Mouse (Mus musculus) liver, postnatal 0 days (tissue): ENCODE data around the gene Phpt1. TPM values are rescaled to one million over a fixed set of nuclear protein-coding genes. Genes with fewer than 3 reads are reported as not detected.
A peak's percentile ranks its signal among the peaks of the same experiment; 100 is the strongest.

Experiments
- ATAC-seq: fragments of 200-750 bp; cut with Nextera tagmentation; 2 replicates; pipeline ENCODE4 v1.8.0; 2017; ENCODE audit warnings: mild to moderate bottlenecking, moderate library complexity
- DNase-seq: peaks from one replicate; pipeline ENCODE4 v3.0.0-alpha.2; 2016
- H3K27ac ChIP-seq: fragments of 300-500 bp; sonication (generic); 2 replicates; pipeline ENCODE4 v1.5.1; 2014; ENCODE audit warnings: antibody characterized with exemption, moderate library complexity, mild to moderate bottlenecking, low read depth
- H3K27me3 ChIP-seq: fragments of 300-500 bp; sonication (generic); 2 replicates; pipeline ENCODE4 v1.6.1; 2014; ENCODE audit warnings: low read length, control low read depth, mixed read lengths; ENCODE audit not compliant: insufficient read depth
- H3K36me3 ChIP-seq: fragments of 300-500 bp; sonication (generic); replicated peaks from 2 replicates; pipeline ENCODE4 v1.6.1; 2014; ENCODE audit warnings: mild to moderate bottlenecking, control low read depth, low read length, moderate library complexity, mixed read lengths; ENCODE audit not compliant: insufficient read depth
- H3K4me1 ChIP-seq: fragments of 300-500 bp; sonication (generic); 2 replicates; pipeline ENCODE4 v1.6.1; 2014; ENCODE audit warnings: antibody characterized with exemption, mild to moderate bottlenecking, control low read depth; ENCODE audit not compliant: insufficient read depth
- H3K4me2 ChIP-seq: fragments of 300-500 bp; sonication (generic); 2 replicates; pipeline ENCODE4 v1.6.1; 2014; ENCODE audit warnings: low read depth, mild to moderate bottlenecking, low read length, moderate library complexity, mixed read lengths
- H3K4me3 ChIP-seq: fragments of 300-500 bp; sonication (generic); 2 replicates; pipeline ENCODE4 v1.5.1; 2014; ENCODE audit warnings: low read depth, low read length
- H3K9ac ChIP-seq: fragments of 300-500 bp; sonication (generic); replicated peaks from 2 replicates; pipeline ENCODE4 v1.6.1; 2014; ENCODE audit warnings: mild to moderate bottlenecking, moderate library complexity
- H3K9me3 ChIP-seq: fragments of 300-500 bp; sonication (generic); 2 replicates; pipeline ENCODE4 v1.6.1; 2016; ENCODE audit warnings: mild to moderate bottlenecking, control low read depth, low read length, mixed read lengths
- CTCF ChIP-seq: sonication (generic); IDR thresholded peaks from 2 replicates; pipeline ENCODE4 v1.5.1; 2016; ENCODE audit warnings: antibody characterized with exemption, low read depth
- EP300 ChIP-seq: IDR thresholded peaks from 2 replicates; pipeline ENCODE4 v1.6.1; 2016; ENCODE audit warnings: antibody characterized with exemption, low read depth, mild to moderate bottlenecking
- WGBS: fragments of 180-500 bp; shearing (Covaris S2); extraction: QIAGEN DNeasy Blood & Tissue Kit; methylation state at CpG from one replicate; pipeline ENCODE4 v1.1.7; 2014; ENCODE audit not compliant: insufficient replicate concordance; 5-methylcytosine and 5-hydroxymethylcytosine counted together
- polyA plus RNA-seq: library from polyadenylated mRNA; unstranded; fragments of >200 nt; fragmentation: Nextera tagmentation; extraction: Ambion mirVana; gene quantifications from 2 replicates; pipeline ENCODE4 v1.2.1, GENCODE M21; 2015

The Phpt1 gene
- polyA plus RNA-seq, 1 experiment from 2014 or later, result 46.1 TPM

DNA sequence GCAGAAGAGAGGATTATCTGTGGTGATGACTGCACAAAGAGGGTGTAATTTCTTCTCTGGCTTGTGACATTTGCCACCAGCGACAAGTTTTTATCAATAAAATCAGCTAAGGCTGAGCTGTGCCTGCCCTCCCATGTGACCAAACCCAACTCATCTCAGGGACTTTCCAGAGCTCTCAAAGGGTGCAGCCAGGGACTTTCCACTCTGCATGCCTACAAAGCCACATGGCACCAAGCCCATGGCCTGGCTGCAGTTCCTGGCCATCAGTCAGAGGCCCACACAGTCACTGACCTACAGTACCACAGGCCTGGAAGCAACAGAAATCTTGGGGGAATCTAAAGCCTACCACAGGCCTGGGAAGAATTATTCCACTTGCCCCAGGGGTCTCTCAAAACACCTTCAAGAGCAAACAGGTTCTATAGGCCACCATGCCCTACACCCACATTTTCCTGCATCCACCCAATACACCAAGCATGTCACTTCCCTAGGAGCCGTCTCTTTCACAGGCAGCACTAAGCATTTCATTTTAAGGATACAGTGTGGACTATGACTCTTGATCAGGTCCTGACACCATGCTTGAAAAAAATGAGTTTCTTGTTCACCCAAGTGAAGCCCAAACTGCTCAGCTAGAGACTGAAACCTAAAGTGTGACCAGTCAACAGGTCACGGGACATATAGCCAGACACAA is 40.7 kb downstream of the Phpt1 start:
- Histone ChIP-seq H3K27ac (no peak overlapping the region), H3K4me2 (no peak overlapping the region), H3K9me3 (no peaks in the 10 kb centered on the region), H3K9ac (no peak overlapping the region), H3K36me3 (peaks cover 65% of the 10 kb centered on the region), H3K4me3 (no peak overlapping the region), H3K4me1 (no peaks in the 10 kb centered on the region), H3K27me3 (no peaks in the 10 kb centered on the region)
- TF ChIP-seq EP300 (no peak), CTCF (no peak)
- DNase-seq (no peak), ATAC-seq (peak; percentile 71)
- WGBS, result 74% methylated on average over 3 of the region's 3 CpGs

DNA sequence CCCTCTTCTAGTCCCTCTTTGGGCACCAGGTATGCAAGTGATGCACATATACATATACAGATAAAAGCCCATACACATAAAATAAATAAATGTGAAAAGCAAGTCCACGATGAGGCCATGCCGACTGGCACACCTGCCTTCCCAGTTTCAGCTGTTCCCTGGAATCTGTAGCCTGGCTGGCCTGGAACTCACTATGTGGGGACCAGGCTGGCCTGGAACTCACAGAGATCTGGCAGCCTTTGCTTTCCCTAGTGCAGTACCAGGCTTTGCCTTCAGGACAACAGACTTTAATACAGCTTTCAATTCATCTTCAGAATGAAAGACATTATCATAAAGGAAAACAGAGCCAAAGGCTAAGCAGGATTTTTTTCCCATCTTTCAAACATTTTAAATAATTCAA is 41.3 kb downstream of the Phpt1 start:
- DNase-seq, result no peak
- no peak for ATAC-seq
- no peaks in the 10 kb centered on the region for H3K9me3 ChIP-seq
- H3K4me1 ChIP-seq, result no peaks in the 10 kb centered on the region
- peaks cover 69% of the 10 kb centered on the region for H3K36me3 ChIP-seq
- H3K4me3 ChIP-seq, result no peak overlapping the region
- TF ChIP-seq CTCF, result no peak
- TF ChIP-seq EP300, result no peak
- H3K9ac ChIP-seq, result no peak overlapping the region
- no peaks in the 10 kb centered on the region for H3K27me3 ChIP-seq
- no peak overlapping the region for H3K4me2 ChIP-seq
- no peak overlapping the region for H3K27ac ChIP-seq
- WGBS, result 89% methylated on average over 2 of the region's 2 CpGs

DNA sequence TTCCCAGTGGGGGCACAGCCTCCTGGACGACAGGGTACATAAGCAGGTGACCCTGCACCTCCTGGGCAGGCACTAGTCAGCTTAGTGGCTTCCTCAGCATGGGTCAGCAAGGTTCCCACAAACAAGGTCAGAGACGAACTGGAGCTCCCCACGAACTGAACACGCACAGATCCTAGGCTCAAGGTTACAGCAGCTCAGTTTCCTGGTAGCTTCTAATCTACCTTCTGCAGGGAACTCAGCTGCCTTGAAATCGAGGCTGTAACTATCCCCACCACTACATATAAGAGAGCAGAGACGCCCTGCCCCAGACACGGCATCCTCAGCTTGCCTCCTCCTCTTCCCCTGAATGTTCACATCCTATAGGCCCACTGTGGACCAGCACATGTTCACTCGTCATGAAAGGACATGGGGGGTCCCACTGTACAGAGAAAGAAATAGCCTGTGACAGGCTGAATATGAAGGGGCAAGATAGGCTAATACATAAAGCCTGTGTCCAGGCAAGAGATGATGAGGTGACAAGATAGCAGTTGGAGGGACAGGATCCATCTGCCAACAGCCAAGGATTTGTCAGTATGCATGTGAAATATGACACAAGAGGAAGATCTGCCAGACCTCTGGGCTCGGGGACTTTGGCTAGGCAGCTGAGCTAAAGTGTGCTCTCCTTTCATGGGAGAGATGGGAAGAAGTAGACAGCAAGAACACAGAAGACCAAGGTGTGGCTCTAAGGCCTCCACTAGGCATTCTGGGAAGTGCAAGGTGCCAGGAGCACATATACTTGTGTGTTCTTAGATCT is 48.3 kb downstream of the Phpt1 start:
- TF ChIP-seq EP300, result no peak
- TF ChIP-seq CTCF, result no peak
- WGBS, result 78% methylated on average over 9 of the region's 9 CpGs
- no peaks in the 10 kb centered on the region for H3K9me3 ChIP-seq
- no peak overlapping the region for H3K4me2 ChIP-seq
- ATAC-seq, result no peak
- no peak overlapping the region for H3K9ac ChIP-seq
- peaks cover 79% of the 10 kb centered on the region for H3K36me3 ChIP-seq
- no peak overlapping the region for H3K4me3 ChIP-seq
- H3K27me3 ChIP-seq, result no peaks in the 10 kb centered on the region
- no peak for DNase-seq
- H3K27ac ChIP-seq, result no peak overlapping the region
- H3K4me1 ChIP-seq, result no peaks in the 10 kb centered on the region

Other genes with a start within 250 kb of the Phpt1 start
- gene Man1b1, start 242.9 kb downstream of the Phpt1 start, polyA plus RNA-seq, result 15.7 and 16.5 TPM in 2 replicates
- 12.8 and 15.4 TPM in 2 replicates for gene Dpp7, start 218.9 kb downstream of the Phpt1 start, polyA plus RNA-seq
- gene Uap1l1, start 209.5 kb downstream of the Phpt1 start, polyA plus RNA-seq, result 18.7 and 19.4 TPM in 2 replicates
- gene Sapcd2, start 202.9 kb downstream of the Phpt1 start, polyA plus RNA-seq, result 5.5 and 7.4 TPM in 2 replicates
- 2.9 and 3.6 TPM in 2 replicates for gene Entpd2, start 179.3 kb downstream of the Phpt1 start, polyA plus RNA-seq
- 5.2 and 5.4 TPM in 2 replicates for gene Npdc1, start 175.9 kb downstream of the Phpt1 start, polyA plus RNA-seq
- gene Fut7, start 152.0 kb downstream of the Phpt1 start, polyA plus RNA-seq, result 0.78 and 0.97 TPM in 2 replicates
- gene Abca2, start 146.5 kb downstream of the Phpt1 start, polyA plus RNA-seq, result 0.71 and 0.87 TPM in 2 replicates
- gene Clic3, start 118.4 kb downstream of the Phpt1 start, polyA plus RNA-seq, result 0.77 and 1.4 TPM in 2 replicates
- gene Paxx, start 114.1 kb downstream of the Phpt1 start, polyA plus RNA-seq, result 14.7 and 17.1 TPM in 2 replicates
- gene Ptgds, start 105.2 kb downstream of the Phpt1 start, polyA plus RNA-seq, result 0.83 and 1.0 TPM in 2 replicates
- gene Lcn12, start 81.3 kb downstream of the Phpt1 start, polyA plus RNA-seq, result not detected in 2 replicates
- 26.7 and 26.9 TPM in 2 replicates for gene Fbxw5, start 74.5 kb downstream of the Phpt1 start, polyA plus RNA-seq
- 106 and 107 TPM in 2 replicates for gene C8g, start 73.5 kb downstream of the Phpt1 start, polyA plus RNA-seq
- 10.6 and 10.7 TPM in 2 replicates for gene Traf2, start 28.3 kb downstream of the Phpt1 start, polyA plus RNA-seq
- gene Edf1, start 17.4 kb downstream of the Phpt1 start, polyA plus RNA-seq, result 263 and 268 TPM in 2 replicates
- 0.07 and 0.09 TPM in 2 replicates for gene Mamdc4, start 379 bp downstream of the Phpt1 start, polyA plus RNA-seq
- 0.02 TPM in 1 of 2 replicates, not detected in the other for gene Ajm1, start 6.5 kb upstream of the Phpt1 start, polyA plus RNA-seq
- 11.0 and 13.5 TPM in 2 replicates for gene Rabl6, start 33.3 kb upstream of the Phpt1 start, polyA plus RNA-seq
- 0.19 and 0.28 TPM in 2 replicates for gene Ccdc183, start 42.5 kb upstream of the Phpt1 start, polyA plus RNA-seq
- 43.3 and 55.1 TPM in 2 replicates for gene Tmem141, start 46.8 kb upstream of the Phpt1 start, polyA plus RNA-seq
- 95.4 and 100 TPM in 2 replicates for gene Fcna, start 52.8 kb upstream of the Phpt1 start, polyA plus RNA-seq
- gene Lcn8, start 77.9 kb upstream of the Phpt1 start, polyA plus RNA-seq, result 0.18 TPM in 1 of 2 replicates, not detected in the other
- not detected in 2 replicates for gene Lcn5, start 82.7 kb upstream of the Phpt1 start, polyA plus RNA-seq
- not detected in 2 replicates for gene Lcn6, start 101.6 kb upstream of the Phpt1 start, polyA plus RNA-seq
- not detected in 2 replicates for gene Lcn10, start 107.5 kb upstream of the Phpt1 start, polyA plus RNA-seq
- gene Obp2a, start 124.8 kb upstream of the Phpt1 start, polyA plus RNA-seq, result not detected in 2 replicates
- gene Bmyc, start 131.5 kb upstream of the Phpt1 start, polyA plus RNA-seq, result 9.4 and 10.1 TPM in 2 replicates
- not detected in 2 replicates for gene Obp2b, start 161.8 kb upstream of the Phpt1 start, polyA plus RNA-seq
- gene Lcn3, start 190.3 kb upstream of the Phpt1 start, polyA plus RNA-seq, result not detected in 2 replicates
- not detected in 2 replicates for gene Lcn11, start 201.8 kb upstream of the Phpt1 start, polyA plus RNA-seq
- not detected in 2 replicates for gene Gm13539, start 207.0 kb upstream of the Phpt1 start, polyA plus RNA-seq
- not detected in 2 replicates for gene Glt6d1, start 240.6 kb upstream of the Phpt1 start, polyA plus RNA-seq
- gene Lcn9, start 247.9 kb upstream of the Phpt1 start, polyA plus RNA-seq, result not detected in 2 replicates